Mouse (Mus musculus) erythroblast, embryonic 14.5 days (primary cell): ENCODE results near the gene Slc27a1.

ENCODE experiments used
- GATA1 ChIP-seq: IDR thresholded peaks from 2 replicates; pipeline ENCODE4 v1.6.1; 2012; ENCODE audit warnings: low read length, inconsistent platforms, mixed read lengths
- TAL1 ChIP-seq: IDR thresholded peaks from 3 replicates; pipeline ENCODE4 v1.6.1; 2012; ENCODE audit warnings: low read length, inconsistent platforms, mixed read lengths

DNA sequence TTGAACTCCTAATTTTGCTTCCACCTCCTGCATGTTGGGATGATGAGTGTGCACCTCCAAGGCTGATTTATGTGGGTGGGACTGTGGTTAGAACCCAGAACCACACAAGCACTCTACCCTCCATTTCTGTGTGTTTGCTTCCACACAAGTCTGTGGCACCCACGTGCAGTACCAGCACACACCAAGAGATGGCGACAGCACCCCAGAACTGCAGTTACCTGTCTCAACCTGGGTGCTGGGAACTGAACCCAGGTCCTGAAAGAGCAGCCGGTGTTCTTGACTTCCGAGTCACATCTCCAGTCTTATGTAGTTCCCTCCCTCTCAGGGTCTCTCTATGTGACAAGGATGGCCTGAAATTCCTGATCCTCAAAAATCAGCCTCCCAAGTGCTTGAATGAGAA is 4.7 kb upstream of the Slc27a1 start:
- TF ChIP-seq TAL1 = no peak
- TF ChIP-seq GATA1 = no peak
